Mouse (Mus musculus) kidney, adult 2 months (tissue): ENCODE data around the gene Cebpe. TPM values are rescaled to one million over a fixed set of nuclear protein-coding genes. Genes with fewer than 3 reads are reported as not detected.

Experiments
- DNase-seq: peaks from one replicate; pipeline ENCODE4 v3.0.0; 2021
- H3K27ac ChIP-seq: fragments of 200-500 bp; 2 replicates; pipeline ENCODE4 v1.5.1; 2012; ENCODE audit warnings: low read depth, low read length, control low read depth, inconsistent platforms; ENCODE audit not compliant: insufficient read depth
- H3K27me3 ChIP-seq: fragments of 200-500 bp; replicated peaks from 2 replicates; pipeline ENCODE4 v1.6.1; 2012; ENCODE audit warnings: mild to moderate bottlenecking, moderate library complexity, low read length, inconsistent platforms; ENCODE audit not compliant: control insufficient read depth, insufficient read depth
- H3K36me3 ChIP-seq: fragments of 200-500 bp; 2 replicates; pipeline ENCODE4 v1.6.1; 2012; ENCODE audit warnings: mild to moderate bottlenecking, moderate library complexity, low read length, inconsistent platforms; ENCODE audit not compliant: control insufficient read depth, insufficient read depth
- H3K4me1 ChIP-seq: fragments of 200-500 bp; 2 replicates; pipeline ENCODE4 v1.6.1; 2011; ENCODE audit warnings: low read length; ENCODE audit not compliant: control insufficient read depth, insufficient read depth
- H3K4me3 ChIP-seq: fragments of 200-500 bp; 2 replicates; pipeline ENCODE4 v1.5.1; 2011; ENCODE audit warnings: mild to moderate bottlenecking, low read depth, low read length, control low read depth; ENCODE audit not compliant: insufficient read depth
- CTCF ChIP-seq: fragments of 200-500 bp; conservative IDR thresholded peaks from 2 replicates; pipeline ENCODE4 v1.5.1; 2011; ENCODE audit warnings: low read depth, mild to moderate bottlenecking, control low read depth, low read length, moderate library complexity, mixed read lengths; ENCODE audit not compliant: insufficient read depth, insufficient read length
- POLR2A ChIP-seq: fragments of 200-500 bp; IDR thresholded peaks from one replicate; pipeline ENCODE4 v1.6.1; 2011; ENCODE audit warnings: low read depth, low read length, control low read depth
- WGBS: fragments of 180-500 bp; shearing (Covaris S2); methylation state at CpG from one replicate; pipeline ENCODE4 v1.1.7; 2018; 5-methylcytosine and 5-hydroxymethylcytosine counted together
- polyA plus RNA-seq: library from polyadenylated mRNA; depleted of rRNA; stranded (reverse); fragments of >200 nt; gene quantifications from 2 replicates; pipeline ENCODE4 v1.2.3, GENCODE M21; 2012

The Cebpe gene
- polyA plus RNA-seq, 1 experiment: 0.30 TPM

- no peaks in the 10 kb centered on the region for H3K27me3 ChIP-seq
- DNase-seq: no peak
- no peaks in the 10 kb centered on the region for H3K4me1 ChIP-seq
- 63% methylated on average over 4 of the region's 4 CpGs for WGBS
- no peak for TF ChIP-seq POLR2A
- TF ChIP-seq CTCF: no peak
- H3K4me3 ChIP-seq: no peak overlapping the region
- H3K36me3 ChIP-seq: no peaks in the 10 kb centered on the region
- no peak overlapping the region for H3K27ac ChIP-seq
Observed at GRCm38 (mm10) chr14:54735221-54735620, 23.2 kb upstream of the Cebpe start.

- TF ChIP-seq CTCF: no peak
- TF ChIP-seq POLR2A: no peak
- Histone ChIP-seq H3K4me1 (no peaks in the 10 kb centered on the region), H3K27ac (no peak overlapping the region), H3K36me3 (no peaks in the 10 kb centered on the region), H3K4me3 (no peak overlapping the region), H3K27me3 (no peaks in the 10 kb centered on the region)
- no peak for DNase-seq
- WGBS: 78% methylated on average over 4 of the region's 4 CpGs
Observed at GRCm38 (mm10) chr14:54734004-54734403, 22.0 kb upstream of the Cebpe start.

- Histone ChIP-seq H3K27me3 (no peaks in the 10 kb centered on the region), H3K36me3 (no peaks in the 10 kb centered on the region), H3K27ac (no peak overlapping the region), H3K4me1 (no peaks in the 10 kb centered on the region), H3K4me3 (no peak overlapping the region)
- no peak for DNase-seq
- WGBS: 88% methylated on average over 8 of the region's 8 CpGs
- TF ChIP-seq CTCF (no peak), POLR2A (no peak)
Observed at GRCm38 (mm10) chr14:54732206-54732605, 20.2 kb upstream of the Cebpe start.

GRCm38 (mm10) chr14:54730305-54730704, 18.3 kb upstream of the Cebpe start:
- Histone ChIP-seq H3K4me3 (no peak overlapping the region), H3K27me3 (no peaks in the 10 kb centered on the region), H3K4me1 (no peaks in the 10 kb centered on the region), H3K27ac (no peak overlapping the region), H3K36me3 (no peaks in the 10 kb centered on the region)
- no peak for DNase-seq
- TF ChIP-seq CTCF: no peak
- TF ChIP-seq POLR2A: no peak
- WGBS: 72% methylated on average over 6 of the region's 6 CpGs

- no peaks in the 10 kb centered on the region for H3K4me1 ChIP-seq
- TF ChIP-seq CTCF (no peak), POLR2A (no peak)
- peaks cover under 1% of the 10 kb centered on the region; the same call in 1 of the 2 replicates for H3K36me3 ChIP-seq
- no peak for DNase-seq
- H3K27ac ChIP-seq: no peak overlapping the region
- WGBS: 90% methylated on average over 13 of the region's 13 CpGs
- H3K4me3 ChIP-seq: no peak overlapping the region
- no peaks in the 10 kb centered on the region for H3K27me3 ChIP-seq
Observed at GRCm38 (mm10) chr14:54728823-54729653, 17.1 kb upstream of the Cebpe start.

- Histone ChIP-seq H3K36me3 (peaks cover 2% of the 10 kb centered on the region; the same call in 1 of the 2 replicates), H3K4me3 (no peak overlapping the region), H3K27me3 (no peaks in the 10 kb centered on the region), H3K27ac (no peak overlapping the region), H3K4me1 (no peaks in the 10 kb centered on the region)
- 78% methylated on average over 5 of the region's 5 CpGs for WGBS
- TF ChIP-seq POLR2A: no peak
- no peak for TF ChIP-seq CTCF
- DNase-seq: no peak
Observed at GRCm38 (mm10) chr14:54727565-54727964, 15.6 kb upstream of the Cebpe start.

GRCm38 (mm10) chr14:54724049-54724448, 12.1 kb upstream of the Cebpe start:
- WGBS: 71% methylated on average over 6 of the region's 6 CpGs
- no peak overlapping the region for H3K27ac ChIP-seq

More at GRCm38 (mm10) chr14:54724049-54724448, 12.1 kb upstream of the Cebpe start:
- Histone ChIP-seq H3K4me3 (no peak overlapping the region), H3K4me1 (no peaks in the 10 kb centered on the region), H3K36me3 (peaks cover 2% of the 10 kb centered on the region; the same call in 1 of the 2 replicates), H3K27me3 (no peaks in the 10 kb centered on the region)
- no peak for DNase-seq
- no peak for TF ChIP-seq POLR2A
- no peak for TF ChIP-seq CTCF
